Mouse (Mus musculus): Measurements from ENCODE around the gene Mtrf1l. TPM values are rescaled to one million over a fixed set of nuclear protein-coding genes. Genes with fewer than 3 reads are reported as not detected.

Mtrf1l gene
- total RNA-seq, 1 experiment = 7.0 TPM

- TF ChIP-seq ZC3H11A (IDR thresholded peaks at IDR 0.05; ENCODE audit: borderline replicate concordance, low read depth, low read length) (no peak), HCFC1 (IDR thresholded peaks at IDR 0.05; ENCODE audit: borderline replicate concordance, insufficient read depth, low read length) (no peak; the same call in 1 of the 2 replicates), MAFK (IDR thresholded peaks at IDR 0.05; ENCODE audit: insufficient read depth, low read depth, low read length) (0 out of 2 replicates have a peak, but pooled peaks have one; percentile 8), CHD2 (IDR thresholded peaks at IDR 0.05; ENCODE audit: low read depth, low read length) (peak; percentile 65), ZNF384 (IDR thresholded peaks at IDR 0.05; ENCODE audit: low read depth, low read length) (no peak)
- peak within 1 kb of the TSS; percentile 96 for H3K9ac ChIP-seq (ENCODE audit: insufficient read depth, low read depth, low read length, poor library complexity, severe bottlenecking)
- H3K27ac ChIP-seq (ENCODE audit: insufficient read depth, low read depth, low read length, poor library complexity, severe bottlenecking) = peak within 1 kb of the TSS; percentile 92
- in situ Hi-C loops (cut with MboI; ENCODE audit: low sequenced_read_pairs in 2 of 2, unreplicated experiment in 2 of 2) = no loop called here
- peak; percentile 97 for DNase-seq (ENCODE audit: low read depth, low spot score)
- peaks cover 4% of the 10 kb centered on the region in 2 experiments; a peak in 3 of 4 replicates for H3K4me1 ChIP-seq (ENCODE audit: control insufficient read depth in 2 of 2, insufficient read depth in 2 of 2, low read length in 2 of 2, poor library complexity in 1 of 2)
- H3K36me3 ChIP-seq (ENCODE audit: control insufficient read depth, insufficient read depth, low read length, poor library complexity, severe bottlenecking) = peaks cover 20% of the 10 kb centered on the region
- H3K9me3 ChIP-seq (ENCODE audit: control insufficient read depth, insufficient read depth, low read depth, low read length) = no peaks in the 10 kb centered on the region
- peak within 1 kb of the TSS; percentile 85 to 97 for H3K4me3 ChIP-seq (ENCODE audit: insufficient read depth in 1 of 2, low read depth in 1 of 2, low read length in 2 of 2, poor library complexity in 1 of 2, severe bottlenecking in 1 of 2)
These were observed 18.4 kb downstream of the Mtrf1l start, which contains the start of gene Fbxo5 for GRCm38 (mm10) chr10:5805243-5805730. Gene Fbxo5, minus strand, starts transcription at chr10:5805600.

GRCm38 (mm10) chr10:5804691-5805156 lies 19.0 kb downstream of the Mtrf1l start:
- H3K4me3 ChIP-seq (ENCODE audit: insufficient read depth in 1 of 2, low read depth in 1 of 2, low read length in 2 of 2, poor library complexity in 1 of 2, severe bottlenecking in 1 of 2) = peak overlapping the region; percentile 85 to 97
- peak overlapping the region; percentile 91 for H3K9ac ChIP-seq (ENCODE audit: insufficient read depth, low read depth, low read length, poor library complexity, severe bottlenecking)
- peaks cover 26% of the 10 kb centered on the region for H3K36me3 ChIP-seq (ENCODE audit: control insufficient read depth, insufficient read depth, low read length, poor library complexity, severe bottlenecking)
- no peak for TF ChIP-seq ZNF384 (IDR thresholded peaks at IDR 0.05; ENCODE audit: low read depth, low read length)
- no peak for TF ChIP-seq ZC3H11A (IDR thresholded peaks at IDR 0.05; ENCODE audit: borderline replicate concordance, low read depth, low read length)
- TF ChIP-seq MAFK (IDR thresholded peaks at IDR 0.05; ENCODE audit: insufficient read depth, low read depth, low read length) = no peak
- TF ChIP-seq CHD2 (IDR thresholded peaks at IDR 0.05; ENCODE audit: low read depth, low read length) = no peak
- TF ChIP-seq HCFC1 (IDR thresholded peaks at IDR 0.05; ENCODE audit: borderline replicate concordance, insufficient read depth, low read length) = no peak
- in situ Hi-C loops (cut with MboI; ENCODE audit: low sequenced_read_pairs in 2 of 2, unreplicated experiment in 2 of 2) = no loop called here
- no peak for DNase-seq (ENCODE audit: low read depth, low spot score)
- peaks cover 4% of the 10 kb centered on the region in 2 experiments; a peak in 3 of 4 replicates for H3K4me1 ChIP-seq (ENCODE audit: control insufficient read depth in 2 of 2, insufficient read depth in 2 of 2, low read length in 2 of 2, poor library complexity in 1 of 2)
- peak overlapping the region; percentile 67 for H3K27ac ChIP-seq (ENCODE audit: insufficient read depth, low read depth, low read length, poor library complexity, severe bottlenecking)
- H3K9me3 ChIP-seq (ENCODE audit: control insufficient read depth, insufficient read depth, low read depth, low read length) = no peaks in the 10 kb centered on the region

GRCm38 (mm10) chr10:5803739-5804138 lies 20.0 kb downstream of the Mtrf1l start:
- peaks cover 29% of the 10 kb centered on the region for H3K36me3 ChIP-seq (ENCODE audit: control insufficient read depth, insufficient read depth, low read length, poor library complexity, severe bottlenecking)
- H3K9me3 ChIP-seq (ENCODE audit: control insufficient read depth, insufficient read depth, low read depth, low read length) = no peaks in the 10 kb centered on the region
- TF ChIP-seq ZC3H11A (IDR thresholded peaks at IDR 0.05; ENCODE audit: borderline replicate concordance, low read depth, low read length) (no peak), ZNF384 (IDR thresholded peaks at IDR 0.05; ENCODE audit: low read depth, low read length) (no peak), CHD2 (IDR thresholded peaks at IDR 0.05; ENCODE audit: low read depth, low read length) (no peak), HCFC1 (IDR thresholded peaks at IDR 0.05; ENCODE audit: borderline replicate concordance, insufficient read depth, low read length) (no peak), MAFK (IDR thresholded peaks at IDR 0.05; ENCODE audit: insufficient read depth, low read depth, low read length) (no peak)
- DNase-seq (ENCODE audit: low read depth, low spot score) = no peak
- peak overlapping the region; percentile 85 to 97 for H3K4me3 ChIP-seq (ENCODE audit: insufficient read depth in 1 of 2, low read depth in 1 of 2, low read length in 2 of 2, poor library complexity in 1 of 2, severe bottlenecking in 1 of 2)
- H3K4me1 ChIP-seq (ENCODE audit: control insufficient read depth in 2 of 2, insufficient read depth in 2 of 2, low read length in 2 of 2, poor library complexity in 1 of 2) = peaks cover 4% of the 10 kb centered on the region in 2 experiments; a peak in 3 of 4 replicates
- peak overlapping the region; percentile 61; the same call in 1 of the 2 replicates for H3K9ac ChIP-seq (ENCODE audit: insufficient read depth, low read depth, low read length, poor library complexity, severe bottlenecking)
- in situ Hi-C loops (cut with MboI; ENCODE audit: low sequenced_read_pairs in 2 of 2, unreplicated experiment in 2 of 2) = no loop called here
- no peak overlapping the region; the same call in 1 of the 2 replicates for H3K27ac ChIP-seq (ENCODE audit: insufficient read depth, low read depth, low read length, poor library complexity, severe bottlenecking)

- Histone ChIP-seq H3K4me1 (ENCODE audit: control insufficient read depth in 2 of 2, insufficient read depth in 2 of 2, low read length in 2 of 2, poor library complexity in 1 of 2) (peaks cover 4% of the 10 kb centered on the region in 2 experiments; a peak in 3 of 4 replicates), H3K9me3 (ENCODE audit: control insufficient read depth, insufficient read depth, low read depth, low read length) (no peaks in the 10 kb centered on the region), H3K4me3 (ENCODE audit: insufficient read depth in 1 of 2, low read depth in 1 of 2, low read length in 2 of 2, poor library complexity in 1 of 2, severe bottlenecking in 1 of 2) (peak overlapping the region; percentile 85 to 97), H3K9ac (ENCODE audit: insufficient read depth, low read depth, low read length, poor library complexity, severe bottlenecking) (peak overlapping the region; percentile 50; the same call in 1 of the 2 replicates), H3K36me3 (ENCODE audit: control insufficient read depth, insufficient read depth, low read length, poor library complexity, severe bottlenecking) (peaks cover 32% of the 10 kb centered on the region), H3K27ac (ENCODE audit: insufficient read depth, low read depth, low read length, poor library complexity, severe bottlenecking) (no peak overlapping the region)
- no peak for TF ChIP-seq CHD2 (IDR thresholded peaks at IDR 0.05; ENCODE audit: low read depth, low read length)
- TF ChIP-seq ZC3H11A (IDR thresholded peaks at IDR 0.05; ENCODE audit: borderline replicate concordance, low read depth, low read length) = no peak
- TF ChIP-seq MAFK (IDR thresholded peaks at IDR 0.05; ENCODE audit: insufficient read depth, low read depth, low read length) = no peak
- TF ChIP-seq HCFC1 (IDR thresholded peaks at IDR 0.05; ENCODE audit: borderline replicate concordance, insufficient read depth, low read length) = no peak
- no peak for TF ChIP-seq ZNF384 (IDR thresholded peaks at IDR 0.05; ENCODE audit: low read depth, low read length)
- in situ Hi-C loops (cut with MboI; ENCODE audit: low sequenced_read_pairs in 2 of 2, unreplicated experiment in 2 of 2) = no loop called here
- no peak for DNase-seq (ENCODE audit: low read depth, low spot score)
These were observed 20.8 kb downstream of the Mtrf1l start for GRCm38 (mm10) chr10:5802866-5803265.

Measured in ES-E14 (cell line).